Mouse (Mus musculus) kidney, embryonic 14.5 days (tissue): Measurements from ENCODE around the gene Ahnak. TPM values are rescaled to one million over a fixed set of nuclear protein-coding genes. Genes with fewer than 3 reads are reported as not detected.
"Not testable (repeated sequence)": the region's sequence is repeated elsewhere in the genome, so short reads cannot be mapped to it uniquely, and the experiment has no call there.

Experiments used
- ATAC-seq: fragments of 200-750 bp; cut with Nextera tagmentation; 2 replicates; pipeline ENCODE4 v1.8.0; 2017; ENCODE audit warnings: moderate number of reproducible peaks, mild to moderate bottlenecking, moderate TSS enrichment, moderate library complexity; ENCODE audit not compliant: low FRiP score, low TSS enrichment
- H3K27ac ChIP-seq: fragments of 300-500 bp; sonication (generic); 2 replicates; pipeline ENCODE4 v1.5.1; 2014; ENCODE audit warnings: low read depth, mild to moderate bottlenecking, low read length, moderate library complexity, mixed read lengths
- H3K27me3 ChIP-seq: fragments of 300-500 bp; sonication (generic); 2 replicates; pipeline ENCODE4 v1.6.1; 2014; ENCODE audit warnings: mild to moderate bottlenecking, low read length; ENCODE audit not compliant: control insufficient read depth, insufficient read depth
- H3K36me3 ChIP-seq: fragments of 300-500 bp; sonication (generic); 2 replicates; pipeline ENCODE4 v1.6.1; 2014; ENCODE audit warnings: low read length, mixed read lengths; ENCODE audit not compliant: control insufficient read depth, insufficient read depth
- H3K4me1 ChIP-seq: fragments of 300-500 bp; sonication (generic); 2 replicates; pipeline ENCODE4 v1.6.1; 2014; ENCODE audit warnings: low read length, mixed read lengths; ENCODE audit not compliant: control insufficient read depth, insufficient read depth
- H3K4me2 ChIP-seq: fragments of 300-500 bp; sonication (generic); replicated peaks from 2 replicates; pipeline ENCODE4 v1.6.1; 2014; ENCODE audit warnings: low read depth, mild to moderate bottlenecking, low read length
- H3K4me3 ChIP-seq: fragments of 300-500 bp; sonication (generic); 2 replicates; pipeline ENCODE4 v1.5.1; 2014; ENCODE audit warnings: mild to moderate bottlenecking, low read length
- H3K9ac ChIP-seq: fragments of 300-500 bp; sonication (generic); 2 replicates; pipeline ENCODE4 v1.6.1; 2014; ENCODE audit warnings: low read depth, mild to moderate bottlenecking, low read length, moderate library complexity
- H3K9me3 ChIP-seq: fragments of 300-500 bp; sonication (generic); 2 replicates; pipeline ENCODE4 v1.6.1; 2016; ENCODE audit warnings: low read length; ENCODE audit not compliant: control insufficient read depth
- WGBS: fragments of 180-500 bp; shearing (Covaris S2); extraction: QIAGEN DNeasy Blood & Tissue Kit; methylation state at CpG from one replicate; pipeline ENCODE4 v1.1.7; 2014; 5-methylcytosine and 5-hydroxymethylcytosine counted together
- polyA plus RNA-seq: library from polyadenylated mRNA; unstranded; fragments of >200 nt; fragmentation: Nextera tagmentation; extraction: Ambion mirVana; gene quantifications from 2 replicates; pipeline ENCODE4 v1.2.1, GENCODE M21; 2014

Gene Ahnak
- polyA plus RNA-seq, 1 experiment from 2014 or later: 10.0 TPM

DNA sequence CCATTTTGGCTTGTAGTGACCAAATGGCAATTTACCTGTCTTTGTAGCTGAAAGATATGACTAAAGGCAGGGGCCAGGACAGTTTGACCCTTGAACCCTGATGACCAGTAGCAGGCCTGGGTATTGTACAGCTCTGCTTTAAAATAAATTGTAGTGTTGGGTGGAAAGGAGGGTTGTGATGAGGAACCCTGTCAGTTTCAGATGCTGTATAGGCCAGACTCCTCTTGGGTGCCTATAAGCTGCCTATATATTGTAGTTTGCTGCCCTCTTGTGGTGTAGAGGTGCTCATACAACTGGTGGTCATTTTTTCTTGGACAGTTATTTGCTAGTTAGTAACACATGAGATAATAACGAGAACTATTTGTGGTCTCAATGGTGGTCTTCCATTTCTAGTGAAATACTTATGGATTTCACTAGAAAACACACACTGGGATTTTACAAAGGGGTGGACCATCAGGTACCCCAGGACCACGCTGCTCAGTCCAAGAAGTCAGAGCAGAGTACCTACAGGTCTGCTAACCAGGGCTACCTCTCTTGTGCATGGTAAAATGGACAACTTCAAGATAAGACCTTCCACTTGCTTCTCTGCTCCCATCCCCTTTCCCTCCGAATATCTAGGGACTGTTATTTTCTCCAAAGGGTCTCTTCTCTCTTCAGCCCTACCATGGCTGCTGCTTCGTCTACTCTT, 121.2 kb downstream of the Ahnak start:
- ATAC-seq: peak; percentile 76
- no peak overlapping the region for H3K27ac ChIP-seq
- no peaks in the 10 kb centered on the region for H3K9me3 ChIP-seq
- H3K27me3 ChIP-seq: no peaks in the 10 kb centered on the region
- 58% methylated on average over 4 of the region's 4 CpGs for WGBS
- H3K4me3 ChIP-seq: no peak overlapping the region
- H3K36me3 ChIP-seq: peaks cover 8% of the 10 kb centered on the region
- H3K4me2 ChIP-seq: no peak overlapping the region
- H3K4me1 ChIP-seq: peaks cover 10% of the 10 kb centered on the region; the same call in 1 of the 2 replicates
- H3K9ac ChIP-seq: no peak overlapping the region

DNA sequence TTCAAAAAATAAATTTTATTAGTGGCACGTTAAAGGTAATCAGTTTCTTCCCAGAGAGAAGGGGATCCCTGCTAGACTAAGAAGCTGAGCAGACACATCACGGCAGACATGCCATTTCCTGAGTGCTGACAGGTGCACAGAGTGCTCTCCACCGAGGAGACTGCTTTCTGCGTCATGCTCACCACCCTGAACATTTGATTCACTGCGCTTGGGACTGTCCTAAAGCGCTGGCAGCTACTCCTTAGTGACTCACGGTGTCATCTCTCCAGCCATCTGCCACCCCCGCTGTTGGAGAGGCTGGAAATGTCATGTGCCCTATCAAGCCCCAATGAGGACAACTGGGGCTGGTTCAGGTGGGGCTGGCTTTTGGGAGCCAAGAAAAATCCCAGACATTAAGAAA, 123.0 kb downstream of the Ahnak start:
- ATAC-seq: no peak
- WGBS: 61% methylated on average over 8 of the region's 8 CpGs
- no peak overlapping the region for H3K4me2 ChIP-seq
- peaks cover 4% of the 10 kb centered on the region; the same call in 1 of the 2 replicates for H3K4me1 ChIP-seq
- H3K9ac ChIP-seq: no peak overlapping the region
- H3K9me3 ChIP-seq: no peaks in the 10 kb centered on the region
- H3K27me3 ChIP-seq: no peaks in the 10 kb centered on the region
- no peak overlapping the region for H3K4me3 ChIP-seq
- no peak overlapping the region for H3K27ac ChIP-seq
- peaks cover 8% of the 10 kb centered on the region for H3K36me3 ChIP-seq

DNA sequence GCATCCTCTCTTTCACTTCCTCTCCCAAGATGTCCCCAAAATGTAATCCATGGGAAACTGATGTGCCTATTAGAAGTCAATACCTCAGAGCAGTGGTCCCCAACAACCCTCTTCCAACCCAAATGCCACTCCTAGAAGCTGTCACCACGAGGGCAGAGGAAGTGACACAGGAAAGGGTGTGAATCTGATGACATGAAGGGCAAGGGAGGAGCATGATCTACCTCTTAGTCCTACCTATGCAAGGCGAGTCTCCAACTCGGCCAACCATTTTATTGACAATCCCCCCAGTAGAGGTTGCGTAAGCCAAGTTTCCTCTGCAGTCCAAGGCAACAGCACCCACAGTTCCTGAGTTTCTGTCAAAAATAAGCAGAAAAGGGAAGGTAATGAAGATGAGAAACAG, 127.2 kb downstream of the Ahnak start:
- no peak for ATAC-seq
- Histone ChIP-seq H3K9ac (no peak overlapping the region), H3K4me3 (no peak overlapping the region), H3K9me3 (no peaks in the 10 kb centered on the region), H3K27ac (no peak overlapping the region), H3K4me1 (no peaks in the 10 kb centered on the region), H3K27me3 (no peaks in the 10 kb centered on the region), H3K4me2 (no peak overlapping the region), H3K36me3 (peaks cover 8% of the 10 kb centered on the region)
- 81% methylated on average over 4 of the region's 4 CpGs for WGBS

DNA sequence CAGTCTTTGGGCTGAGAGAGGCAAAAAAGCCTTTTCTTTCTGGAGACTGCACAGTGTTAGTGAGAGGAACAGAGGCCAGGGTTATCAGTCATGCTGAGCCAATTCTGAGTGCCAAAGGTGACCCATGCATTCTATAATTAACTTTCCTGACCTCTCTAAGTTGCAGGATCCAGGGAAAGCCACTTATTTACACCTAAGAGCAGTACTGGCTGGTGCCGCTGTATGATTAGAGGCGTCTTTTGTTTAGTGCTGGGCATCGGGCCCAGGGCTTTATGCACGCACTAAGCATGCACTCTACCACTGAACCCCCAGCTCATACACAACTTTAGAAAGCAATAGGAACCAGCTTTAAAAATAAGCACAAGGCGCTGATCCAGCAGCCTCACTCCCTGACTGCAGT, 128.2 kb downstream of the Ahnak start:
- H3K9ac ChIP-seq: no peak overlapping the region
- H3K27ac ChIP-seq: no peak overlapping the region
- H3K4me2 ChIP-seq: no peak overlapping the region
- ATAC-seq: no peak
- no peaks in the 10 kb centered on the region for H3K27me3 ChIP-seq
- no peaks in the 10 kb centered on the region for H3K4me1 ChIP-seq
- no peak overlapping the region for H3K4me3 ChIP-seq
- peaks cover 8% of the 10 kb centered on the region for H3K36me3 ChIP-seq
- no peaks in the 10 kb centered on the region for H3K9me3 ChIP-seq
- WGBS: 93% methylated on average over 5 of the region's 5 CpGs

DNA sequence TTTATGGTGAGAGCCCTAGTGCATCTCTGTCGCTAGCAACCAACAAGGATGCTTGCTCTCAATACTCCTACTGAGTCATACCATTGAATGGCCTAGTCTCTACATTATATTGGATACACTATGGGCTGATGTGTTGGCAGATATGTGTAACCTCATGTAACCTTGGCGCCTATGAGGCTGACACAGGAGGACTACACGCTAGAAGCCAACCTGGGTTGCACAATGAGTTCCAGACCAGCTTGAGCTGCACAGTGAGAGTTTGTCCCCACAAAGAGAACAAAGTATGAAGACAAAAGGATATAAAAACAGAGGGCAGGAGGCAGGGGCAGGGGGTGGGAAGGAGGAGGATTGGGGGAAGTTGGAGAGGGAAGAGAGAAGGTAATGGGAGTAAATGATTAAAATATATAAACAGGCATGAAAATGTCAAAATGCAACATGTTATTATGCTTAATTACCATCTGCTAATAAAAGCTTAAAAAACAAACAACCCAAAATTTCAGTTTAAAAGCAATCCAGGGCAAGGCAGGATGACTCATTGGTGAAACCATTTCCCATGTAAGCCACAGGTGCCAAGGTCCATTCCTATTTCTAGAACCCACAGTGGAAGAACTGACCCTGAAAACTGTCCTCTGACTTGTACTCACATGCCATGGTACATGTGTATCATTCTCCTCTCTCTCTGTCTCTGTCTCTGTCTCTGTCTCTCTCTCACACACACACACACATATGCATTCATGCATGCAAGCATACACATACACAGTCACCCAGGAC, 130.8 kb downstream of the Ahnak start:
- no peaks in the 10 kb centered on the region for H3K9me3 ChIP-seq
- ATAC-seq: no peak
- no peak overlapping the region for H3K4me2 ChIP-seq
- H3K36me3 ChIP-seq: no peaks in the 10 kb centered on the region
- H3K9ac ChIP-seq: no peak overlapping the region
- no peaks in the 10 kb centered on the region for H3K27me3 ChIP-seq
- H3K27ac ChIP-seq: no peak overlapping the region
- no peak overlapping the region for H3K4me3 ChIP-seq
- WGBS: 95% methylated on average over 3 of the region's 3 CpGs
- no peaks in the 10 kb centered on the region for H3K4me1 ChIP-seq

DNA sequence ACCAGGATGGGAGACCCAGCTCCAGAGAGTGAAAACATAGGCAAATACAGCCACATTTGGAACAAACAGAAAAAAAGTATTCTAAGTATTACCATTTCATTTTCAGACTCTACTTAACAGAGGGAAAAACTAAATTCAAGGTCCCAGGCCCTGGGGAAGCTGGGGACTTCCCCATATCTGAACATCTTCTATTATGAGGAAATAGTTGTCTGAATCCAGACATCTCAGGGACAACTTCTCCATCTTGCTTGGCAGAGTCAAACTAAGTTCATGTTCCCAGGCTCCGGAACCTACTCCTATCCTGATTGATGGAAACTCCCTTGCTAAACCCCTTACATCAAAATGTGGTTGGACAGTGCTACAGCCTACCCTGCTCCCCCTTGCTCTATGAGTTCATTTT, 133.3 kb downstream of the Ahnak start:
- 95% methylated on average over 1 of the region's 1 CpGs for WGBS
- H3K27me3 ChIP-seq: no peaks in the 10 kb centered on the region
- H3K4me1 ChIP-seq: no peaks in the 10 kb centered on the region
- no peak overlapping the region for H3K9ac ChIP-seq
- no peaks in the 10 kb centered on the region for H3K9me3 ChIP-seq
- H3K4me2 ChIP-seq: no peak overlapping the region
- no peak overlapping the region for H3K4me3 ChIP-seq
- ATAC-seq: no peak
- no peaks in the 10 kb centered on the region for H3K36me3 ChIP-seq
- H3K27ac ChIP-seq: no peak overlapping the region

DNA sequence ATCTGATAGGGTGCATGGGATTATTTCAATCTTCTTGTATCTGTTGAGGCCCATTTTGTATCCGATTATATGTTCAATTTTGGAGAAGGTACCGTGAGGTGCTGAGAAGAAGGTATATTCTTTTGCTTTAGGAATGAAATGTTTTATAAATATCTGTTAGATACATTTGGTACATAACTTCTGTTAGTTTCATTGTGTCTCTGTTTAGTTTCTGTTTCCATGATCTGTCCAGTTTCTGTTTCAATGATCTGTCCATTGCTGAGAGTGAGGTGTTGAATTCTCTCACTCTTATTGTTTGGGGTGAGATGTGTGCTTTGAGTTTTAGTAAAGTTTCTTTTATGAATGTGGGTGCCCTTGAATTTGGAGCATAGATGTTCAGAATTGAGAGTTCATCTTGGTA, 134.9 kb downstream of the Ahnak start:
- 94% methylated on average over 2 of the region's 2 CpGs for WGBS
- not testable (repeated sequence) for H3K4me1 ChIP-seq, ATAC-seq, H3K27me3 ChIP-seq, H3K36me3 ChIP-seq, H3K4me2 ChIP-seq, H3K27ac ChIP-seq, H3K4me3 ChIP-seq, H3K9me3 ChIP-seq, H3K9ac ChIP-seq

Other genes with a start within 250 kb of the Ahnak start
- 0.70 and 2.3 TPM in 2 replicates for gene 1700092M07Rik, start 248.6 kb upstream of the Ahnak start, polyA plus RNA-seq
- 114 and 128 TPM in 2 replicates for gene Stx5a, start 247.9 kb upstream of the Ahnak start, polyA plus RNA-seq
- 155 and 198 TPM in 2 replicates for gene Nxf1, start 232.2 kb upstream of the Ahnak start, polyA plus RNA-seq
- 232 and 238 TPM in 2 replicates for gene Tmem223, start 218.3 kb upstream of the Ahnak start, polyA plus RNA-seq
- 80.4 and 91.0 TPM in 2 replicates for gene Tmem179b, start 214.8 kb upstream of the Ahnak start, polyA plus RNA-seq
- 21.7 and 22.9 TPM in 2 replicates for gene Taf6l, start 202.9 kb upstream of the Ahnak start, polyA plus RNA-seq
- gene Polr2g, start 190.7 kb upstream of the Ahnak start, polyA plus RNA-seq: 188 and 230 TPM in 2 replicates
- gene Zbtb3, start 186.7 kb upstream of the Ahnak start, polyA plus RNA-seq: 4.0 and 5.1 TPM in 2 replicates
- gene Ttc9c, start 170.0 kb upstream of the Ahnak start, polyA plus RNA-seq: 40.0 and 61.0 TPM in 2 replicates
- 9.3 and 10.5 TPM in 2 replicates for gene Hnrnpul2, start 169.3 kb upstream of the Ahnak start, polyA plus RNA-seq
- not detected in 2 replicates for gene AC129217.1, start 159.5 kb upstream of the Ahnak start, polyA plus RNA-seq
- 40.2 and 42.2 TPM in 2 replicates for gene Bscl2, start 151.8 kb upstream of the Ahnak start, polyA plus RNA-seq
- 3.6 and 3.7 TPM in 2 replicates for gene Gng3, start 150.1 kb upstream of the Ahnak start, polyA plus RNA-seq
- gene Lrrn4cl, start 138.5 kb upstream of the Ahnak start, polyA plus RNA-seq: 0.17 and 0.62 TPM in 2 replicates
- gene Ubxn1, start 117.8 kb upstream of the Ahnak start, polyA plus RNA-seq: 197 and 222 TPM in 2 replicates
- 63.1 and 70.6 TPM in 2 replicates for gene Uqcc3, start 108.4 kb upstream of the Ahnak start, polyA plus RNA-seq
- 98.0 and 116 TPM in 2 replicates for gene Lbhd1, start 105.6 kb upstream of the Ahnak start, polyA plus RNA-seq
- not detected in 2 replicates for gene Gm49403, start 105.4 kb upstream of the Ahnak start, polyA plus RNA-seq
- gene 1810009A15Rik, start 100.4 kb upstream of the Ahnak start, polyA plus RNA-seq: 112 and 133 TPM in 2 replicates
- gene Gm49416, start 100.4 kb upstream of the Ahnak start, polyA plus RNA-seq: not detected in 2 replicates
- gene Ints5, start 96.3 kb upstream of the Ahnak start, polyA plus RNA-seq: 27.7 and 38.2 TPM in 2 replicates
- gene Ganab, start 91.2 kb upstream of the Ahnak start, polyA plus RNA-seq: 67.1 and 114 TPM in 2 replicates
- 33.5 and 38.8 TPM in 2 replicates for gene B3gat3, start 68.9 kb upstream of the Ahnak start, polyA plus RNA-seq
- 1.2 and 2.0 TPM in 2 replicates for gene Rom1, start 59.9 kb upstream of the Ahnak start, polyA plus RNA-seq
- gene Eml3, start 59.7 kb upstream of the Ahnak start, polyA plus RNA-seq: 17.6 and 18.7 TPM in 2 replicates
- 45.3 and 67.2 TPM in 2 replicates for gene Mta2, start 47.4 kb upstream of the Ahnak start, polyA plus RNA-seq
- 25.1 and 31.7 TPM in 2 replicates for gene Tut1, start 35.4 kb upstream of the Ahnak start, polyA plus RNA-seq
- 479 and 516 TPM in 2 replicates for gene Eef1g, start 22.2 kb upstream of the Ahnak start, polyA plus RNA-seq
- not detected in 2 replicates for gene Scgb1a1, start 98.7 kb downstream of the Ahnak start, polyA plus RNA-seq
- 11.9 and 15.1 TPM in 2 replicates for gene Asrgl1, start 146.4 kb downstream of the Ahnak start, polyA plus RNA-seq